Mouse (Mus musculus): ENCODE data around the gene Prr23a3.

DNA sequence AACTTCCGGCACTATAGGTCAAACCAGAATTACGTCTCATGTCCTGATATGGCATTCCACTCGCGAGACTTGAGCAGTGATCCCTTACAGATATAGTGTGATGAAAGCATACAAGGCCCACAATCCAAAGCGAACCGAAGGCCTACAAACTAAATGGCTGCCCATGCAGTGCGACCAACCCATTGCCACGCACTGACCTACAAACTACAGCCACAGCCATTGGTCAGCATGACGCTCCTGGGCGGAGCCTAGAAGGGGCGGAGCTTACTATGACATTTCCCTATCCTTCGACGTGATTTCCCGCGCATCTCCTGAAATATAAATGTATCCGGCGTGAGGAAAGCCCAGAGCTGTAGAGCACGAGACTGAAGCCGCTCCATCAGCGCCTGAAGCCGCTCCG, 22.4 kb upstream of the Prr23a3 start, which contains the start of gene Prr23a1:
- no peak for TF ChIP-seq CTCF (IDR thresholded peaks at IDR 0.05; ENCODE audit: low read depth, low read length)
- no peak for TF ChIP-seq POLR2A (IDR thresholded peaks at IDR 0.05; ENCODE audit: extremely low read depth, insufficient read depth, low read length)
